Mouse (Mus musculus): ENCODE data around the gene Atxn7l1.

Gene Atxn7l1

DNA sequence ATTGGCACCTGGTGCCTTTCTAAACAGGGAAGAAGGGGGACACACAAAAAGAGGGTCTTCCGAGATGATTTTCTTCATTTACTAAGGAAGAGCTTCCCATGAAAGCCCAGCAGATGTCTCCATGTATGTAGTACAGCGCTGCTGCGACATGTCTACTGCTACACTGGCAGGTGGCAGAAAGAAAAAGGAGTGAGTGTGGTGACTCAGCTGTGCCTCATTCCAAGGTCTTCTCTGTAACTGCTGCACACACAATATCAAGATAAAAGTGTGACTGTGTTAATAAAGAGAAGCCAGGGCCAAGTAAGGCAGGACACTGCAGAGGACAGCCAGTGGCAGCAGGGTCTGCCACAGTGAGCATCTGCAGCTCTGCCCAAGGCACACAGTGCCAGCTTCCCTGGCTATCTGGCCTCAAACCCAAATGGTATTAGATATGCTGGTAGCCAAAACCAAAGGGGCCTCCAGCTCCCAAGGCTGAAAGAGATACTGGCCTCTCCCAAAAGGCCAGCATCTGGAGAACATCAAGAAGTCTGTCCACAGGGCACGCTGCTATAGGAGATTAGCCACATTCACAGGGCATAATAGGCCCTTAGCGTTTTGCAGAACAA is 212.5 kb downstream of the Atxn7l1 start:
- DNase-seq (ENCODE audit: extremely low spot score, low spot score), result no peak

DNA sequence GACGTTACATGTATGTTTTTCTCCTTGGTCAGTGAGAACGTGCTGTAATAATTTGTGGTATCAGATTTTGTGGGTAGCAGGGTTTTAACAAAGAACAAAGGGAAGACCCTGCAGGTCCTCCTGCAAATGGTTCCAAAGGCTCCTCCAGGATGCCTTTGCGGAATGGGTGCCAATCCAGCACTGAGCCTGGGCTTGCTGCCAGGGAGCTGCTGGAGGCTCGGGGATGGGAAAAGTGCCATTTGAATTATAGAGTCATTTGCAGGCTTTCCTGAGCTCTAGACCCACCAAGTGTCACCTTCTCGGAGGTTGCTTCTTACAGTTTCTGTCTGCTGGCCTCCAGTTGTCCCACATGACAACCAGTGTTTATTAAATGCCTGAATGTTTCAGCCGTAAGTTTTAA is 213.2 kb downstream of the Atxn7l1 start:
- DNase-seq (ENCODE audit: extremely low spot score, low spot score), result no peak

GRCm38 (mm10) chr12:33364511-33364910 is 217.0 kb downstream of the Atxn7l1 start:
- no peak for DNase-seq (ENCODE audit: extremely low spot score, low spot score)

GRCm38 (mm10) chr12:33365133-33365532 is 217.6 kb downstream of the Atxn7l1 start:
- DNase-seq (ENCODE audit: extremely low spot score, low spot score), result no peak

DNA sequence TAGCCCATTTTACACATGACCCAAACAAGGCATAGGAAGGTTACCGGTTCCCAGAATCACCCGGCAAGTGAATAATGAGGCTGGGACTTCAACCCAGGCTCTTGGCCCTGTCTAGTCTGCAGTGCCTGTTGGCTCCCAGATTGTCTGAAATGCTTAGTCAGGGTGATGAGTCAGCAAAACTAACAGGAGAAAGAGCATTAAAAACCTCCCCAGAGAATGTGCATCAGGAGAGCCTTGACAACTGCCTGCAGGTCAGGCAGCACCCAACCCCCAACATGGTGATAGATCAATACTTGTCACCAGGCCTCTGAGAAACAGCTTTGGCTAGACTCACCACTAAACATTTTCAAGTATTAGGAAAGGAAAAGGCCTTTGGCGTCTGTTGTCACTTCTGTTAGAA is 222.1 kb downstream of the Atxn7l1 start:
- no peak for DNase-seq (ENCODE audit: extremely low spot score, low spot score)

DNA sequence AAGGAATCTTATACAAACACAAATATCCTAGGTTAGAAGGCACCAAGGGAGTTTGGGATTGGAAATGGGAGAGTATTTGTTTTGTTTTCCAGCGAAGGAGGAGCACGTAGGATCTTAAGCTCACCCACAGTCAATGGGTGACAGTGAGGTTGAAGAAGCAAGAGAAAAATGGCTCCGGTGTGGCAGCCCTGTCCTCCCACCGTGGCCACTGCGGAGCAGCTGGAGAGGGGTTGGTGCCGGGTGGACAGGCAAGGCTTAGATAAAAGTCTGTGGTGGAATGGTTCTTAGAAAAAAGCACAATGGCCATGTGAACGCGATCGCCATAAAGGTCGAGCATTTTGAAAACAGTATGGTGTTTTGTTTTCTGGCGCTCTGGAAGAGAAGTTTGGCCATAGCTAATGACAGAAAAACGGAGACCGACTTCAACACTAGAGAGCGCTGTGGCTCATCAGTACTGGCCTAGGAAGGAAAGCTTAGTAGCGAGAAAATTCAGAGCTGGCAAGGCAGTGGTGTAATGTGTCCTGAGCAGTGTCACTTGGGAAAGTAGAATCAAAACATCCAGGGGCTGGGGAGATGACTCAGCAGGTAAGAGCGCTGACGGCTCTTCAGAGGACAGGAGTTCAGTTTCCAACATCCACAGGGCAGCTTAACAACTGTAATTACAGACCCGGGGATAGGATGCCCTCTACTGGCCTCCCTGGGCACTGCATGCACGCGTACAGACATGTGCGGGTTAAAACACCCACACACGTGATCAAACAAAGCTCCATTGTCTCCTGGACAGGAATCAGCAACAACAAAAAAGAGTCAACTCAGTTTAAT is 232.3 kb downstream of the Atxn7l1 start:
- peak; percentile 93 for DNase-seq (ENCODE audit: extremely low spot score, low spot score)

DNA sequence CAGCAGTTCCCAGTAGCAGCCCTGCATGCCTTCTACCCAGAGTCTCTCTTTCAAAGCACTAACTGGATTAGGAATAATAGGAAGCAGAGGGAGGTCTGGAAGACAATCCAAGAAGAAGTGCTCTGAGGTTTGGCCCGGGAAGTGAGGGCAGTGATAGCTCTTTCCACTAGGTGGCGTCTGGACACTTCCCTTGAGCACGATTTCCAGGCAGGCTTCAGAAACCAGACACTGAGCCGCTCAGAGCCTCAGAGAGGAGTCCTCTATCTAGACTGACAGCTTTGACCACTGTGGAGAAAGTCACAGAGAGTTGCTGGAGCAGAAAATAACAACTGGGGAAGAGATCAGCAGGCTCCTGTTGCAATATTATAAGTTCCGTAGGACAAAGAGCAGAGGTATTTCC is 241.3 kb downstream of the Atxn7l1 start:
- DNase-seq (ENCODE audit: extremely low spot score, low spot score), result peak; percentile 73

GRCm38 (mm10) chr12:33390844-33391560 is 243.5 kb downstream of the Atxn7l1 start:
- no peak for DNase-seq (ENCODE audit: extremely low spot score, low spot score)

DNA sequence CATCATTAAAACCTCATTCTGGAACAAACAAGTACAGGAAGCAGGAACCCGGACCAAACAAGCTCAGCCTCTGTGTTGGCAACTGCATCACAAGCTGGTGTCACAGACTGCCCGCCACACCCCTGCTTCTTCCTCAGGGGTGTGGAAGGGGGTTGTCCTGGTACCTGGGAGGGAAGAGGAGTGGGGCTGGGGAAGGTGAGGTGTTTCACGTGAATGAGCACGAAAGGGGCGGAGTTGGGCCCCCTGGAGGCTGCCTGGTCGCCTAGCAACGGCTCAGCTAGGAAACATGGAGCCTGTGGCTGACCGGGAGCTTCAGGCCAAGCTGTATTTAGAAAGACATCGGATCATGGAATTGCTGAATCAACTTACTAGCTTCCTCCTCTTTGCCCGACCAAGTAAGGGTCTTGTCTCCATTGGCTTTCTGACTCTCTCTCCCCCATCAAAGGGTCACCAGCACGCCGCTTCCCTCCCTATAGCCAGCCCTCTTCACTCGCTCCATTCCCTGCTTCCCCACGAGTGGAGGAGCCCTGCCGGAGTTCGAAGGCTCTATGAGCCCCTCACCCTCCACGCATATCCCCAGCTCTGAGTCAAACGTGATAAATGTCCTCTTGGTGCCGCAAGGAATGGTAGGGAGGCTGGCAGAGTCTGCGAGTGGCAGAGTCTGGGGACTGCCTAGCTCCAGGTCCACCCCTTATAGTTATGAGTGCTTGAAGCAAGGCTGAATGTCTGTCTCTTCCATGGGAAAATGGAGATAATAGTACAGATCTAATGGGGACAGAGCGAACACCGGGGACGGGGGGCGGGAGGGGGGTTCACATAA is 247.5 kb downstream of the Atxn7l1 start, which contains the start of gene Efcab10:
Gene Efcab10 (plus strand): TSS at position 51 of the 820 bp plus-strand sequence.
- DNase-seq (ENCODE audit: extremely low spot score, low spot score), result peak; percentile 60

DNA sequence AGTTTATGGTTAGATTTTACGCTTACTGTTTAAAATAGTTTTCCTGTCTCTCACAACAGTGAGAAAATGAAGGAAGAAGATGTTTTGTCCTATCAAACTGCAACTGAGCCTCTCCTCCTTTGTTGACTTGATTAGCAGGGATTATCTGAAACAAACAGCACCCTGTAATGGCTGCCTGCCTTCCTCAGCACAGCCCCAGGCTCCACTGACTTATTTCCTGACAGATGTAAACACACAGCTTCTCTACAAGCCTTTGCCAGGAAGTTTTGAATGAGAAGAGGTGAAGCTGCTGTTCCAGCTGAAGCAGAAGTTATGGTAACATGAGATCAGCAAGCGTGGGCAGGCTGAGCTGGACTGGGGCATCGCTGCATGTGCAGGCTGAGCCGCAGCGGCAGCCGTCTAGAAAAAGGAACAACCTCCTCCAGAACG is 255.8 kb downstream of the Atxn7l1 start:
- DNase-seq (ENCODE audit: extremely low spot score, low spot score), result no peak

DNA sequence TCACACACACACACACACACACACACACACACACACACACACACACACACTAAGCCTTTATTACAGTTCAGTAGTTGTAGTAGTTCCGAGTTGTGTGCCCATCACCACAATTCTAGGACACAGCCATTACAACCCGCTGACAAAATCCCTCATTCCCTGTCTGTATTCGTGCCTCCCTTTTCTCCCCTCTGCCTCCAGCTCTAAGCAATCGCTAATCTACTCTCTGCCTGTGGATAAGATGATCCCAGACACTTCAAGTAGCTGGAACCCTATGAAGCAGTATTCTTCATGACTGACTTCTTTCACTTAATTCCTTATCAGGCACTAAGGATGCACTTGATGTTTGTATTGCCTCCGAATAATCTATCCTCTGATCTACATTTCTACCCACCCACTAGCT is 257.5 kb downstream of the Atxn7l1 start:
- DNase-seq (ENCODE audit: extremely low spot score, low spot score), result no peak

DNA sequence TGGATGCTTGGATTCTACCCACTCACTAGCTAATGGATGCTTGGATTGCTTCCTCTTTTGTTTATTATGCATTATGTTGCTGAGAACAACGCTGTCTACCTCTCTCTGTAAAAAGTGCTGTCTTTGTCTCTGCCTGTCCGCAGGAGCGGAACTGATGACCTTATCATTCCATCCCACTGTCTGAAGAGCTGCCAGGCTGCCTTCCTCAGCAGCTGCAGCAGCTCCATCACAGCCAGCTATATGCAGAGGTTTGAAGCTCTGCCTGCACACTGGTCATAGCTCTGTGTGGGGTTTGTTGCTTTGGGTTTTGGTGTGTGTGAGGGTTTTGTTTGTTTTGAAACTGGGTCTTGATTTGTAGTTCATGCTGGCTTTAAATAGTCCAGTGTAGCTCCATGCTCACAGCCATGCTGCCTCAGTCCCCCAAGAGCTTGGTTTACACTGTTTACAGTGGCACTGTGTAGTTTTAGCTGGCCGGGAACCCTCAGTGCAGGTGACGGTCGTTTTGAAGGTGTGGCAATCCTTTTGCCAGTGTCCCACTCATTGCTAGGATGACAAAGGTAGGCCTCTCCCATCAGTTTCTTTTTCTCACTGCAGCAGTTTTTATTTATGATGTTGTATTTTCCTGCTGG is 258.0 kb downstream of the Atxn7l1 start:
- DNase-seq (ENCODE audit: extremely low spot score, low spot score), result no peak

DNA sequence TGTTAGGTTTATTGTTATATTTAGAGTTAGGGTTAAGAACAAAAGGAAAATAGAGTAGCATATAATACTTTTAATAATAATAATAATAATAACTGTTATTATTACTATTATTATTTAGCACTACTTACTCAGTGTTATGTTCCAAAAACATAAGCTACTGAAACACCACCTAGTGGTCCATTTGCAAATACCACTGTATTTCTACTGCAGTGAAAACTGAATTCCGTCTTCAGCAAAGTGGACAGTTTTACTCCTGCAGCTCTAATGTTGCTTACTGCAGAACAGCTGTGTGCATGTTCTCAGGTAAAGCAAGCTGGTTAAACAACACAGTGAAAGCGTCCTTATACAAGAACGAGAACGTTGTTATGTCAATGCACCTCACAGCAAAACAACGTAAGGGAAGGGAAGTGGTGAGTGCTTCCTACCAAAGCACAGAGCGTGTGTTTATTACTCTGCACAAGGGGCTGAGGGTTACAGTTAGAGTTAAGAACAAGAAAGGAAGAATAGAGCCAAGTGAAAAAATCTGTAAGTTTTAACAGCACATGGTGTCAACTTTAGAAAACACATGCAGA is 264.2 kb downstream of the Atxn7l1 start:
- DNase-seq (ENCODE audit: extremely low spot score, low spot score), result no peak

All from neural tube, embryonic 10.5 days (tissue).